Mouse (Mus musculus) cerebral cortex, adult 2 months (tissue): ENCODE results near the gene Cisd2.

Source experiments
- WGBS: fragments of 180-500 bp; shearing (Covaris S2); methylation state at CpG from one replicate; pipeline ENCODE4 v1.1.7; 2018; 5-methylcytosine and 5-hydroxymethylcytosine counted together

Cisd2 gene

GRCm38 (mm10) chr3:135407351-135407750 is 16.4 kb downstream of the Cisd2 start:
- 70% methylated on average over 9 of the region's 9 CpGs for WGBS

- 58% methylated on average over 4 of the region's 4 CpGs for WGBS
Measured at GRCm38 (mm10) chr3:135404599-135404998, 19.1 kb downstream of the Cisd2 start.

- 64% methylated on average over 5 of the region's 5 CpGs for WGBS
Measured at GRCm38 (mm10) chr3:135403856-135404255, 19.9 kb downstream of the Cisd2 start.

- WGBS = 44% methylated on average over 9 of the region's 9 CpGs
Measured at GRCm38 (mm10) chr3:135403211-135403610, 20.5 kb downstream of the Cisd2 start.

- WGBS = 11% methylated on average over 10 of the region's 10 CpGs
Measured at GRCm38 (mm10) chr3:135402201-135402658, 21.5 kb downstream of the Cisd2 start.

GRCm38 (mm10) chr3:135396081-135396480 is 27.6 kb downstream of the Cisd2 start:
- WGBS = 74% methylated on average over 6 of the region's 6 CpGs

GRCm38 (mm10) chr3:135395085-135395484 is 28.6 kb downstream of the Cisd2 start:
- 82% methylated on average over 5 of the region's 5 CpGs for WGBS

GRCm38 (mm10) chr3:135393186-135393585 is 30.5 kb downstream of the Cisd2 start:
- WGBS = 77% methylated on average over 6 of the region's 6 CpGs

- 98% methylated on average over 4 of the region's 4 CpGs for WGBS
Measured at GRCm38 (mm10) chr3:135379868-135380267, 43.9 kb downstream of the Cisd2 start.

- WGBS = 84% methylated on average over 10 of the region's 10 CpGs
Measured at GRCm38 (mm10) chr3:135377445-135377844, 46.3 kb downstream of the Cisd2 start.

- WGBS = 77% methylated on average over 3 of the region's 3 CpGs
Measured at GRCm38 (mm10) chr3:135375836-135376235, 47.9 kb downstream of the Cisd2 start.

GRCm38 (mm10) chr3:135357394-135357793 is 66.3 kb downstream of the Cisd2 start:
- 78% methylated on average over 4 of the region's 4 CpGs for WGBS
